Mouse (Mus musculus) gastrocnemius, adult 8-10 months (tissue): ENCODE results near the gene Tgtp2. TPM values are rescaled to one million over a fixed set of nuclear protein-coding genes. Genes with fewer than 3 reads are reported as not detected.
A peak's percentile ranks its signal among the peaks of the same experiment; 100 is the strongest.
"Not testable (repeated sequence)": the region's sequence is repeated elsewhere in the genome, so short reads cannot be mapped to it uniquely, and the experiment has no call there.

Experiments used
- DNase-seq, 2 experiments: peaks; one replicate each; pipeline ENCODE4 v3.0.0; 2022; ENCODE audit warnings: low spot score in 2 of 2
- total RNA-seq, 4 experiments: library from RNA; stranded (reverse); gene quantifications; 2 replicates each; pipeline ENCODE4 v1.2.4; 2022

Tgtp2 gene
- under 1 TPM in 3 of 4 experiments, not detected in 1; 0.29 to 0.53 (median 0.43) TPM for total RNA-seq

- DNase-seq, result not testable (repeated sequence)
Measured at GRCm38 (mm10) chr11:49063713-49064469, at the start of gene Tgtp2. Gene Tgtp2 (minus strand): TSS chr11:49064206.

GRCm38 (mm10) chr11:49112624-49113219 is 48.7 kb upstream of the Tgtp2 start:
- no peak for DNase-seq

- no peak for DNase-seq
Measured at GRCm38 (mm10) chr11:49111000-49111399, 47.0 kb upstream of the Tgtp2 start.

GRCm38 (mm10) chr11:49108833-49109232 is 44.8 kb upstream of the Tgtp2 start:
- no peak for DNase-seq

GRCm38 (mm10) chr11:49107650-49108537 is 43.9 kb upstream of the Tgtp2 start:
- DNase-seq, result no peak

GRCm38 (mm10) chr11:49105752-49106151 is 41.7 kb upstream of the Tgtp2 start:
- no peak for DNase-seq

GRCm38 (mm10) chr11:49103047-49103693 is 39.2 kb upstream of the Tgtp2 start:
- DNase-seq, result peak; percentile 64 to 71

GRCm38 (mm10) chr11:49101500-49101899 is 37.5 kb upstream of the Tgtp2 start:
- DNase-seq, result no peak

- DNase-seq, result no peak
Measured at GRCm38 (mm10) chr11:49100409-49100808, 36.4 kb upstream of the Tgtp2 start.

GRCm38 (mm10) chr11:49095367-49095766 is 31.4 kb upstream of the Tgtp2 start:
- DNase-seq, result no peak

- DNase-seq, result no peak
Measured at GRCm38 (mm10) chr11:49093861-49094660, 30.1 kb upstream of the Tgtp2 start.

- DNase-seq, result no peak
Measured at GRCm38 (mm10) chr11:49092786-49093185, 28.8 kb upstream of the Tgtp2 start.

- DNase-seq, result no peak
Measured at GRCm38 (mm10) chr11:49092053-49092586, 28.1 kb upstream of the Tgtp2 start.

GRCm38 (mm10) chr11:49091171-49091570 is 27.2 kb upstream of the Tgtp2 start:
- DNase-seq, result no peak

- DNase-seq, result no peak
Measured at GRCm38 (mm10) chr11:49090551-49090950, 26.5 kb upstream of the Tgtp2 start.

- DNase-seq, result no peak
Measured at GRCm38 (mm10) chr11:49089735-49090507, 25.9 kb upstream of the Tgtp2 start.

GRCm38 (mm10) chr11:49088990-49089652 is 25.1 kb upstream of the Tgtp2 start:
- no peak for DNase-seq

- DNase-seq, result no peak
Measured at GRCm38 (mm10) chr11:49087830-49088616, 24.0 kb upstream of the Tgtp2 start.
